Mouse (Mus musculus) stomach, embryonic 14.5 days (tissue): ENCODE data around the gene Gm20518. TPM values are rescaled to one million over a fixed set of nuclear protein-coding genes. Genes with fewer than 3 reads are reported as not detected.

Experiments used
- ATAC-seq: fragments of 200-750 bp; cut with Nextera tagmentation; 2 replicates; pipeline ENCODE4 v1.8.0; 2017; ENCODE audit warnings: low read depth, moderate TSS enrichment; ENCODE audit not compliant: insufficient number of reproducible peaks, insufficient read depth, low FRiP score
- H3K27ac ChIP-seq: fragments of 300-500 bp; sonication (generic); 2 replicates; pipeline ENCODE4 v1.5.1; 2014; ENCODE audit warnings: mild to moderate bottlenecking, low read length, moderate library complexity, mixed read lengths
- H3K27me3 ChIP-seq: fragments of 300-500 bp; sonication (generic); 2 replicates; pipeline ENCODE4 v1.6.1; 2014; ENCODE audit warnings: low read length, control low read depth, mixed read lengths; ENCODE audit not compliant: control insufficient read depth, insufficient read depth
- H3K36me3 ChIP-seq: fragments of 300-500 bp; sonication (generic); 2 replicates; pipeline ENCODE4 v1.6.1; 2014; ENCODE audit warnings: mild to moderate bottlenecking, control low read depth, low read length, moderate library complexity, mixed read lengths; ENCODE audit not compliant: control insufficient read depth, insufficient read depth
- H3K4me1 ChIP-seq: fragments of 300-500 bp; sonication (generic); 2 replicates; pipeline ENCODE4 v1.6.1; 2014; ENCODE audit warnings: low read length, control low read depth, mixed read lengths; ENCODE audit not compliant: control insufficient read depth, insufficient read depth
- H3K4me2 ChIP-seq: fragments of 300-500 bp; sonication (generic); replicated peaks from 2 replicates; pipeline ENCODE4 v1.6.1; 2014; ENCODE audit warnings: low read depth, low read length, control low read depth
- H3K4me3 ChIP-seq: fragments of 300-500 bp; sonication (generic); 2 replicates; pipeline ENCODE4 v1.5.1; 2014; ENCODE audit warnings: low read depth, low read length, control low read depth
- H3K9ac ChIP-seq: fragments of 300-500 bp; sonication (generic); replicated peaks from 2 replicates; pipeline ENCODE4 v1.6.1; 2014; ENCODE audit warnings: low read depth, mild to moderate bottlenecking, control low read depth, low read length, moderate library complexity, mixed read lengths
- H3K9me3 ChIP-seq: fragments of 300-500 bp; sonication (generic); 2 replicates; pipeline ENCODE4 v1.6.1; 2016; ENCODE audit warnings: low read depth, low read length, control low read depth; ENCODE audit not compliant: control insufficient read depth
- WGBS: fragments of 180-500 bp; shearing (Covaris S2); extraction: QIAGEN DNeasy Blood & Tissue Kit; methylation state at CpG from one replicate; pipeline ENCODE4 v1.1.7; 2014; 5-methylcytosine and 5-hydroxymethylcytosine counted together
- polyA plus RNA-seq: library from polyadenylated mRNA; unstranded; fragments of >200 nt; fragmentation: Nextera tagmentation; extraction: Ambion mirVana; gene quantifications from 2 replicates; pipeline ENCODE4 v1.2.1, GENCODE M21; 2014

Gene Gm20518
- polyA plus RNA-seq, 1 experiment from 2014 or later = 0.41 TPM

- ATAC-seq = no peak; the same call in 1 of the 2 replicates
- Histone ChIP-seq H3K36me3 (no peaks in the 10 kb centered on the region), H3K9ac (no peak within 1 kb of the TSS; the same call in 1 of the 2 replicates), H3K27ac (no peak within 1 kb of the TSS), H3K4me2 (peak within 1 kb of the TSS; percentile 59), H3K27me3 (peaks cover 40% of the 10 kb centered on the region), H3K4me1 (peaks cover 12% of the 10 kb centered on the region), H3K4me3 (peak within 1 kb of the TSS; percentile 35), H3K9me3 (no peaks in the 10 kb centered on the region)
- WGBS = 1% methylated on average over 96 of the region's 106 CpGs
Measured at GRCm38 (mm10) chr16:17914307-17915249, 23.1 kb upstream of the Gm20518 start, which contains the start of gene Gsc2. Gene Gsc2 (minus strand): TSS chr16:17915059.

- under 1% methylated on average over 35 of the region's 35 CpGs for WGBS
- H3K9ac ChIP-seq = peak within 1 kb of the TSS; percentile 47
- H3K27ac ChIP-seq = no peak within 1 kb of the TSS
- H3K9me3 ChIP-seq = no peaks in the 10 kb centered on the region
- peaks cover 33% of the 10 kb centered on the region for H3K27me3 ChIP-seq
- H3K36me3 ChIP-seq = peaks cover 30% of the 10 kb centered on the region
- peaks cover 12% of the 10 kb centered on the region for H3K4me1 ChIP-seq
- peak within 1 kb of the TSS; percentile 68 for H3K4me3 ChIP-seq
- peak within 1 kb of the TSS; percentile 71 for H3K4me2 ChIP-seq
- ATAC-seq = peak; percentile 95
Measured at GRCm38 (mm10) chr16:17911052-17911595, 19.7 kb upstream of the Gm20518 start, which contains the start of gene Ess2. Gene Ess2 (minus strand): TSS chr16:17911348.

GRCm38 (mm10) chr16:17898462-17898861 is 7.0 kb upstream of the Gm20518 start, which contains the start of the genes Dgcr2 and Tssk2:
Gene Dgcr2 (minus strand): TSS chr16:17898562.
Gene Tssk2 (plus strand): TSS chr16:17898637.
- H3K4me3 ChIP-seq = no peak within 1 kb of the TSS
- H3K27me3 ChIP-seq = no peaks in the 10 kb centered on the region
- no peak within 1 kb of the TSS for H3K27ac ChIP-seq
- H3K9ac ChIP-seq = no peak within 1 kb of the TSS
- no peaks in the 10 kb centered on the region for H3K9me3 ChIP-seq
- no peak for ATAC-seq
- peaks cover 41% of the 10 kb centered on the region for H3K36me3 ChIP-seq
- no peak within 1 kb of the TSS for H3K4me2 ChIP-seq
- 87% methylated on average over 14 of the region's 14 CpGs for WGBS
- no peaks in the 10 kb centered on the region for H3K4me1 ChIP-seq

- H3K4me2 ChIP-seq = no peak overlapping the region
- no peaks in the 10 kb centered on the region for H3K27me3 ChIP-seq
- H3K4me1 ChIP-seq = no peaks in the 10 kb centered on the region; the same call in 1 of the 2 replicates
- no peak overlapping the region for H3K27ac ChIP-seq
- H3K36me3 ChIP-seq = peaks cover 18% of the 10 kb centered on the region
- no peak overlapping the region for H3K4me3 ChIP-seq
- ATAC-seq = no peak
- H3K9ac ChIP-seq = no peak overlapping the region
- no peaks in the 10 kb centered on the region for H3K9me3 ChIP-seq
Measured at GRCm38 (mm10) chr16:17896091-17896490, 4.6 kb upstream of the Gm20518 start.

- ATAC-seq = no peak
- Histone ChIP-seq H3K4me3 (no peak within 1 kb of the TSS), H3K4me2 (no peak within 1 kb of the TSS), H3K36me3 (peaks cover 4% of the 10 kb centered on the region), H3K27ac (no peak within 1 kb of the TSS), H3K27me3 (no peaks in the 10 kb centered on the region), H3K9ac (no peak within 1 kb of the TSS), H3K9me3 (no peaks in the 10 kb centered on the region), H3K4me1 (peaks cover 12% of the 10 kb centered on the region)
- WGBS = 86% methylated on average over 2 of the region's 2 CpGs
Measured at GRCm38 (mm10) chr16:17893923-17894322, 2.5 kb upstream of the Gm20518 start, which contains the start of gene Tssk1. Gene Tssk1 (plus strand): TSS chr16:17894223.

- Histone ChIP-seq H3K4me3 (no peak overlapping the region), H3K27ac (peak overlapping the region; percentile 64; the same call in 1 of the 2 replicates)
- 57% methylated on average over 3 of the region's 3 CpGs for WGBS
Measured at GRCm38 (mm10) chr16:17892606-17893005, 1.1 kb upstream of the Gm20518 start.

GRCm38 (mm10) chr16:17890917-17891566 is 429 bp downstream of the Gm20518 start:
- peaks cover 12% of the 10 kb centered on the region for H3K4me1 ChIP-seq
- no peaks in the 10 kb centered on the region for H3K27me3 ChIP-seq
- peak overlapping the region; percentile 81 for H3K4me2 ChIP-seq
- ATAC-seq = peak; percentile 59
- H3K9ac ChIP-seq = peak overlapping the region; percentile 94
- no peaks in the 10 kb centered on the region for H3K9me3 ChIP-seq
- peak overlapping the region; percentile 96 for H3K27ac ChIP-seq
- WGBS = under 1% methylated on average over 42 of the region's 44 CpGs
- H3K4me3 ChIP-seq = peak overlapping the region; percentile 98
- H3K36me3 ChIP-seq = no peaks in the 10 kb centered on the region

More at GRCm38 (mm10) chr16:17892606-17893005, 1.1 kb upstream of the Gm20518 start:
- no peak for ATAC-seq
- H3K4me1 ChIP-seq = peaks cover 12% of the 10 kb centered on the region
- H3K9ac ChIP-seq = no peak overlapping the region
- peak overlapping the region; percentile 33; the same call in 1 of the 2 replicates for H3K4me2 ChIP-seq
- no peaks in the 10 kb centered on the region for H3K9me3 ChIP-seq
- no peaks in the 10 kb centered on the region for H3K36me3 ChIP-seq
- no peaks in the 10 kb centered on the region for H3K27me3 ChIP-seq

GRCm38 (mm10) chr16:17890342-17890727 is 1.1 kb downstream of the Gm20518 start:
- peak overlapping the region; percentile 98 for H3K4me3 ChIP-seq
- no peaks in the 10 kb centered on the region for H3K27me3 ChIP-seq
- H3K27ac ChIP-seq = no peak overlapping the region
- 40% methylated on average over 2 of the region's 2 CpGs for WGBS
- H3K9ac ChIP-seq = peak overlapping the region; percentile 94; the same call in 1 of the 2 replicates
- no peak for ATAC-seq
- no peaks in the 10 kb centered on the region for H3K36me3 ChIP-seq
- H3K4me2 ChIP-seq = peak overlapping the region; percentile 81
- H3K4me1 ChIP-seq = peaks cover 12% of the 10 kb centered on the region
- no peaks in the 10 kb centered on the region for H3K9me3 ChIP-seq
